Mouse (Mus musculus) spleen, adult 2 months (tissue): ENCODE data around the gene Glyctk.

Source experiments
- CTCF ChIP-seq: fragments of 200-500 bp; IDR thresholded peaks from 2 replicates; pipeline ENCODE4 v1.5.1; 2011; ENCODE audit warnings: mild to moderate bottlenecking, inconsistent platforms; ENCODE audit not compliant: insufficient read depth, insufficient read length, insufficient replicate concordance; ENCODE audit errors: extremely low read depth
- POLR2A ChIP-seq: fragments of 200-500 bp; IDR thresholded peaks from 2 replicates; pipeline ENCODE4 v1.6.1; 2011; ENCODE audit warnings: low read depth, low read length, inconsistent platforms

- TF ChIP-seq POLR2A (no peak), CTCF (no peak)
Measured at GRCm38 (mm10) chr9:106141955-106142354, 16.0 kb downstream of the Glyctk start.
